Mouse (Mus musculus) thymus, adult 2 months (tissue): ENCODE measurements around the gene Acap1. TPM values are rescaled to one million over a fixed set of nuclear protein-coding genes. Genes with fewer than 3 reads are reported as not detected.

Source experiments
- DNase-seq: peaks from one replicate; pipeline ENCODE4 v3.0.0; 2021
- H3K27ac ChIP-seq: fragments of 200-500 bp; 2 replicates; pipeline ENCODE4 v1.5.1; 2012; ENCODE audit warnings: low read length, control low read depth; ENCODE audit not compliant: control insufficient read depth, insufficient read depth
- H3K27me3 ChIP-seq: fragments of 200-500 bp; 2 replicates; pipeline ENCODE4 v1.6.1; 2012; ENCODE audit warnings: mild to moderate bottlenecking, low read length, moderate library complexity, mixed read lengths; ENCODE audit not compliant: control insufficient read depth, insufficient read depth
- H3K36me3 ChIP-seq: fragments of 200-500 bp; 2 replicates; pipeline ENCODE4 v1.6.1; 2012; ENCODE audit warnings: mild to moderate bottlenecking, low read length, moderate library complexity; ENCODE audit not compliant: control insufficient read depth, insufficient read depth
- H3K4me1 ChIP-seq: fragments of 200-500 bp; replicated peaks from 2 replicates; pipeline ENCODE4 v1.6.1; 2012; ENCODE audit warnings: low read length; ENCODE audit not compliant: control insufficient read depth, insufficient read depth
- H3K4me3 ChIP-seq: fragments of 200-500 bp; 2 replicates; pipeline ENCODE4 v1.5.1; 2012; ENCODE audit warnings: mild to moderate bottlenecking, low read length, control low read depth, moderate library complexity; ENCODE audit not compliant: control insufficient read depth, insufficient read depth
- CTCF ChIP-seq: fragments of 200-500 bp; IDR thresholded peaks from 2 replicates; pipeline ENCODE4 v1.5.1; 2012; ENCODE audit warnings: mild to moderate bottlenecking, control low read depth, low read length, moderate library complexity, borderline replicate concordance; ENCODE audit not compliant: control insufficient read depth, poor library complexity, insufficient read depth; ENCODE audit errors: extremely low read depth
- POLR2A ChIP-seq: fragments of 200-500 bp; IDR thresholded peaks from 2 replicates; pipeline ENCODE4 v1.6.1; 2012; ENCODE audit warnings: mild to moderate bottlenecking, low read length, control low read depth, moderate library complexity; ENCODE audit not compliant: control insufficient read depth, poor library complexity, insufficient read depth; ENCODE audit errors: extremely low read depth
- WGBS: fragments of 180-500 bp; shearing (Covaris S2); methylation state at CpG from one replicate; pipeline ENCODE4 v1.1.7; 2018; 5-methylcytosine and 5-hydroxymethylcytosine counted together
- polyA plus RNA-seq: library from polyadenylated mRNA; depleted of rRNA; stranded (reverse); fragments of >200 nt; gene quantifications from 2 replicates; pipeline ENCODE4 v1.2.3, GENCODE M21; 2012

Acap1 gene
- polyA plus RNA-seq, 1 experiment, result 462 TPM

GRCm38 (mm10) chr11:69913554-69914371 is 18.4 kb upstream of the Acap1 start, which contains the start of gene Gps2:
Gene Gps2, plus strand, starts transcription at chr11:69913888.
- TF ChIP-seq CTCF (no peak), POLR2A (peak; percentile 59)
- peaks cover 35% of the 10 kb centered on the region for H3K36me3 ChIP-seq
- H3K27me3 ChIP-seq, result no peaks in the 10 kb centered on the region
- under 1% methylated on average over 61 of the region's 61 CpGs for WGBS
- DNase-seq, result peak; percentile 89
- H3K27ac ChIP-seq, result no peak within 1 kb of the TSS
- H3K4me3 ChIP-seq, result peak within 1 kb of the TSS; percentile 87
- H3K4me1 ChIP-seq, result peaks cover 22% of the 10 kb centered on the region

DNA sequence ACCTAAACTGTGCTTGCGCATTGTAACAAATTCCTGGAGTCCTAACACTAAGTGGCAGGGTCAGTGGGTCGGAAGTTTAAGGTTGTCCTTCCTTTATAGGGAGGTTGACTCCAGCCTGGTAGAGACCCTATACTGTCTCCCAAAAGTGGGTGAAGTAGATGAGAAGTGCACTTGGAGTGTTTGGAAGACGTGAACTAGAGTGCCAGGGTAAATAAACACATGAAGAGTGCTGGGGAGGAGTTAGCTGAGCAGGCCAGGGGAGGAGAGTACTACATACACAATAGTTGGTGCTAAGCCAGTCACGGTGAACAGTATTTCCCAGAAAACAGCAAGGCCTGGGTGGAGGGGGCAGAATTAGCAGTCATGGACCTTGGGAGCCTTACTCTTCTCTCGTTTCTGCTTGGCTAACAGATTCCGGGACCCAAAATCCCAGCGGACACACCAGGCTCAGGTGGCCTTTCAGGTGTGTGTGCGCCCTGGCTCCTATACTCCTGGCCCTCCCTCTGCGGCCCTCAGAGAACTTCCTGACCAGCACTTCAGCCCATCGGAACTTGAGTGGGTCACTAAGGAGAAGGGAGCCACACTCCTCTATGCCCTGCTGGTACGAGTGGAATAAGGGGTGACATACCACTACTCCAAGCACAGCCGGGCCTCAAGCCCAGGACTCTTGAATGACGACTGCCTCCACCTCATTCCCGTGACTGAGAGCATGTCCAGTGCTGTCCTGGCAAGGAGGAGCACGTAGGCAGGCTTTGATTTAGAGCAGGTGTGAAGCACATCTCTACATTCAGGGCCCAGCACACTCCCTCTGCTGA is 17.6 kb upstream of the Acap1 start:
- DNase-seq, result no peak
- TF ChIP-seq POLR2A, result no peak
- no peak for TF ChIP-seq CTCF
- Histone ChIP-seq H3K4me3 (peak overlapping the region; percentile 87; the same call in 1 of the 2 replicates), H3K36me3 (peaks cover 35% of the 10 kb centered on the region), H3K27me3 (no peaks in the 10 kb centered on the region), H3K27ac (no peak overlapping the region), H3K4me1 (peaks cover 22% of the 10 kb centered on the region)
- 88% methylated on average over 15 of the region's 15 CpGs for WGBS

DNA sequence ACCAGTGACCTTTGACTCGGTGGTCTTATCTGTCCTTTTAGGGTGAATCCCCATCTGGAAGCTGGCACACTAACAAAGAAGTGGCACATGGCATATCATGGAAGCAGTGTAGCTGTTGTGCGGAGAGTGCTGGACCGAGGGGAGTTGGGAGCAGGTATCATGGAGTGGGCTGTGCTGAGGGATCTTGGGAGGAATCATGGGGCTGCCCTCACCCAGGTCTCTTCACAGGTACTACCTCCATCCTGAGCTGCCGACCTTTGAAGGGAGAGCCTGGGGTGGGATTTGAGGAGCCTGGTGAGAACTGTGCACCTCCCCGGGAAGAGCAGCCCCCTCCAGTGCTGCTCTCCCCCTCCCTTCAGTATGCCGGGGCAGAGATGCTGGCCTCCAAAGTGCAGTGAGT is 16.4 kb upstream of the Acap1 start:
- H3K36me3 ChIP-seq, result peaks cover 35% of the 10 kb centered on the region
- H3K27me3 ChIP-seq, result no peaks in the 10 kb centered on the region
- H3K27ac ChIP-seq, result no peak overlapping the region
- TF ChIP-seq POLR2A, result no peak
- no peak for TF ChIP-seq CTCF
- no peak for DNase-seq
- peaks cover 22% of the 10 kb centered on the region for H3K4me1 ChIP-seq
- 96% methylated on average over 6 of the region's 6 CpGs for WGBS
- no peak overlapping the region for H3K4me3 ChIP-seq

DNA sequence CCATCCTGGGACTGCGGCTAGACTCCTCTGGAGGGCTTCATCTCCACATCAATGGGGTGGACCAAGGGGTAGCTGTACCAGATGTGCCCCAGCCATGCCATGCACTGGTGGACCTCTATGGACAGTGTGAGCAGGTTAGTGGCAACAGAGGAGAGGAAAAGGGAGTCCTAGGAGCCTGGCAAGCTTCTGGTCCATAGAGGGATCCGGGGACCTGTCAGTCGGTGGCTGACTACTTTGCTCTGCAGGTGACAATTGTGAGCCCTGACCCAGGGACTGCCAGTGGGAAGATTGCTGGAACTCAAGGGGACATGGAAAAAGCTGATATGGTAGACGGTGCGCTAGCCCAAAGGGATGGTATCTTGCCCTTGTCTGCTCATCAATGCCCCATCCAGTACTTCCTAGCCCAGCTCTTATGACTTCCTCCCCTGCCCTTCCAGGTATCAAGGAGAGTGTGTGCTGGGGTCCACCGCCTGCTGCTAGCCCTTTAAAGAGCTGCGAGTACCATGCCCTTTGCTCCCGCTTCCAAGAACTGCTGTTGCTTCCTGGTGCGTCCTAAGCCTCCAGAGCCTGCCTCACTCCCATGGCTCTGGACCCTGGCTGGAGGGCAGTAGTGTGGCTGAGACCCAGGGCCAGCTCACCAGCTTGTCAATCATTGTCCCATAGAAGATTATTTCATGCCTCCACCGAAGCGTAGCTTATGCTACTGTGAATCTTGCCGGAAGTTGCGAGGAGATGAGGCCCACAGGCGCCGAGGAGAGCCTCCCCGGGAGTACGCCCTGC is 15.6 kb upstream of the Acap1 start:
- no peak for DNase-seq
- H3K4me1 ChIP-seq, result peaks cover 22% of the 10 kb centered on the region
- H3K4me3 ChIP-seq, result no peak overlapping the region
- peaks cover 33% of the 10 kb centered on the region for H3K36me3 ChIP-seq
- TF ChIP-seq CTCF, result no peak
- TF ChIP-seq POLR2A, result no peak
- no peak overlapping the region for H3K27ac ChIP-seq
- no peaks in the 10 kb centered on the region for H3K27me3 ChIP-seq
- 97% methylated on average over 17 of the region's 17 CpGs for WGBS

DNA sequence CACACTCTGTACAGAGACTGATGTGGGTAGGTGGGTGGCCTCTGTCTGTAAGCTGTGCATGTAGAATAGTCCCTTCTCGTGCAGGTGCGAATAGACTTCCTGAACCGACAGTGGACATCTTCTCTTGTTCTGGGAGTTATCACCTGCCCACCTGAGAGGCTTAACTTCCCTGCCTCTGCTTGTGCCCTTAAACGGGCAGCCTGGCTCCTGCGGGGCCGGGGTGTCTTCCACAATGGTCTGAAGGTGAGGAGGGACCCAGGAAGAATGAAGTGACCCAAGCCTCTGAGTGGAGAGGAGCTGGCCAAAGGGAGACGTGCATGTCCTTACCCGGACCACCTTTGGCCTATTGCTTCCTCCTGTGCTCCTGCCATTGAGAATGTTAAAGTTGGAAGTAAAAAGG is 14.8 kb upstream of the Acap1 start:
- no peak for DNase-seq
- Histone ChIP-seq H3K4me1 (peaks cover 16% of the 10 kb centered on the region), H3K27me3 (no peaks in the 10 kb centered on the region), H3K27ac (no peak overlapping the region), H3K4me3 (no peak overlapping the region), H3K36me3 (peaks cover 31% of the 10 kb centered on the region)
- 96% methylated on average over 8 of the region's 8 CpGs for WGBS
- TF ChIP-seq POLR2A, result no peak
- no peak for TF ChIP-seq CTCF

DNA sequence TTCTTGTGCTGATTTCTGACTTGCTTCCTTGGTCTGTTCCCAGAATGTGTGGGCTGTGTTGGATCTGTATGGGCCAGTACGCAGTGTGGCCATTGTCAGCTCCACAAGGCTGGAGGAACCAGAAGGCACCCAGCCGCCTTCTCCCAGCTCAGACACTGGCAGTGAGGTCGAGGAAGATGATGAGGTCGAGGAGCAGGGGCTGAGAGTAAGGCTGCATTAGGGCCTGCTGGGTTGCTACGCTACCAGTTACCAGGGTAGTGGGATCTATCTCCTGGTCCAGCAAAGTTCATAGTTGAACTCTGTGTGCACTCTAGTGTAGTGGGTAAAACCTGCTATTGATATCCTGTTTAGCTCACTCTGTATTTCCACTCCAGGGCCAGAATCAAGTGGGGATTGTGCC is 13.8 kb upstream of the Acap1 start:
- H3K27ac ChIP-seq, result no peak overlapping the region
- 97% methylated on average over 5 of the region's 5 CpGs for WGBS
- TF ChIP-seq POLR2A (no peak), CTCF (no peak)
- peaks cover 7% of the 10 kb centered on the region for H3K4me1 ChIP-seq
- H3K36me3 ChIP-seq, result peaks cover 36% of the 10 kb centered on the region
- DNase-seq, result no peak
- H3K27me3 ChIP-seq, result no peaks in the 10 kb centered on the region
- H3K4me3 ChIP-seq, result no peak overlapping the region
